Mouse (Mus musculus): ENCODE measurements around the gene Flywch1. TPM values are rescaled to one million over a fixed set of nuclear protein-coding genes. Genes with fewer than 3 reads are reported as not detected.

Gene Flywch1
- total RNA-seq, 2 experiments from 2014 or later = 263 to 298 TPM

DNA sequence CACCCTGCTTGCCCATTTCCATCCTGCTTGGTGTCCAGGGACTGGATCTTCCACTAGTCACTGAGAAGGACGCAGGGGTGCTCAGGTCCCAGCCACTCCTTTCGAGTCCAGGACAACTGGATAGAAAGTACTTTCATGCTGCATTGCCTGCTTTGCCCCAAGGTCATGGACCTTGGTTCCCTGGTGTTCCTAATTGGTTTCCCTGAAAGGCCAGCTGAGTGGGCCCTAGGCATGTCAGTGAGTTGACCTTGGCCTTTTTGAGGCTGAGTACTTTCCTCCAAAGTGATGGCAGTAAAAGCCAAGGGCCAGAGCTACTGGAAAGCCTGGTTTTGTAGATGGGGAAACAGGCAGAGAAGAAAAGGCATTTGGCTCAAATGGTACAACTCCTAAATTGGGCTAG lies 49.5 kb downstream of the Flywch1 start:
- no peak for DNase-seq (ENCODE audit: extremely low spot score in 1 of 2, low spot score in 1 of 2)

DNA sequence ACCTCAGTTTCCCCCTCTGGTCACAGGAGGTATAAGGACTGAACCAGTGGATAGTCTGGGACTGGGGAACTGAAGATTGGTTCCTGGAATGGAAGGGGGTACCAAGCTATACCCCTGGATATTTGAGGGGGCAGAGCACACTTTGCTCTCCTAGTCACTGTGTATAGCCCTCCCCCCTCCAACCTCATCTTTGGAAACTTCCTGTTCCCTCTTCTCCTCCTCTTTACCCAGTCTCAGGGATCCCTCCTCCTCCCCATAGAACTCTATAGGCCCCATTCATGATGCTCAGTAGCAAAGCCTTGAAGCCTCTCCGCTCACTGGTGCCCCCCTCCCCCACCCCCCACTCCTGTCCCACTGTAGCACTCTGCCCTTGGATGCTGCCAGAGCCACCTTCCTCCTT lies 51.9 kb downstream of the Flywch1 start:
- DNase-seq (ENCODE audit: extremely low spot score in 1 of 2, low spot score in 1 of 2) = no peak

DNA sequence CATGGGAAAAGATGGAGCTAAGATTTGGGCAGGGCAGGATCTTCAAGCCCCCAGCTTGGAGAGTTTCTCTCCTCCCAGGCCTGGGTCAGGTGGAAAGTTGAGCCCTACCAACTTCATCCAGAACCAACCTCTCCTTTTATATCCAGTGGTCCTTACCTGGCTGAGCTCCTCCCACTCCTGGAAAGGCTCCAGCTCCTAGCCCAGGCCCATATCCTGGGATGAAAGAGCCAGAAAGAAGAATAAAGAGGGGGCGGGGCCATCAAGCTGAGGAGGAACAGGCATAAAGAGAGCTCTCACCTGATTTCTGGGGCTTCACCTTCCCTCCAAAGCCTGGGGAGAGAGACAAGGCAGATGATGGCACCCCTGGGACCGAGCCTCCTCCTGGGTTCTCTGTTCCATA lies 54.4 kb downstream of the Flywch1 start:
- no peak for DNase-seq (ENCODE audit: extremely low spot score in 1 of 2, low spot score in 1 of 2)

DNA sequence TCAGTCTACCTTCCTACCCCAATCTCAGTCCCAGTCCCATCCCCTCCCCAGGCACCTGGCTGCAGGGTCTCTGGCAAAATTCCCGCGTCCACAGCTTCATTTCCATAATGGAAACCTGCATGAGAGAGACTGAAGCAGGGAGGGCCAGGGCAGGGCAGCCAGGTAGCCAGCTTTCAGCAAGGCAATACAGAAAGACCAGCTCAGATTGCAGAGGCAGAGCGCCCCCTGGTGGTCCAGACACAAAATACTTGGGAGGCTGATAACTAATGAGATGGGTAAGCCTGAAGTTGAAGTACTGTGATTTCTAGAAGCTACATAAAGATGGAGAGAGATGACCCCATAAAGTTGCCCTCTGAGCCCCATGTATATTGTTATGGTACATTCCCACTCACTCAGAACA lies 65.2 kb downstream of the Flywch1 start:
- DNase-seq (ENCODE audit: extremely low spot score in 1 of 2, low spot score in 1 of 2) = peak; percentile 67 to 84

DNA sequence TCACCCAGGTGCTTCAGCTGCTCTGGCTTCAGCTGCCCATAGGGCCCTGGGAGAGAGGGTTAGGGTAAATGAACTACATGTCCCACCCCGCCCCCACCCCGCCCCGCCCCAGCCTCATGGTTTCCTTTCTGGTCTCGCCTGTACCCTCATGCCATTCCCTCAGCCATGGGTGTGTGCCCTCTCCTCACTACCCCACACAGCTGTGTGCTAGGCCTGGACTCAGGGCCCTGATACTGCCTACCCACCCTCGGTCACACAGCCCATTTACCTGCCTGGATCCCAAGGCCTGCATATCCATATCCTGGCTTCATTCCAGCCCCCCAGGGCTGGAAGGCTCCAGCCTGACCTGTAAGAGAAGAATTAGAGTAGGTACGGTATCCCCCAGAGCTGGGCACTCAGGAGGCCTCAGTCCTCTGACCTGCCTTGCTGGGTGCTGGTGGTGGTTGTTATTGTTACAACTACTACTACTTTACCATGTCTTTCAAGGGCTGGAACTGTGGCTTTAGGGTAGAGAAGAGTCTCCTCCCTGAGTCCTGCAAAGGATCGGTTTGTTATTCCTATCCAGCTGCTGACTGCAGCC lies 65.8 kb downstream of the Flywch1 start:
- no peak for DNase-seq (ENCODE audit: extremely low spot score in 1 of 2, low spot score in 1 of 2)

DNA sequence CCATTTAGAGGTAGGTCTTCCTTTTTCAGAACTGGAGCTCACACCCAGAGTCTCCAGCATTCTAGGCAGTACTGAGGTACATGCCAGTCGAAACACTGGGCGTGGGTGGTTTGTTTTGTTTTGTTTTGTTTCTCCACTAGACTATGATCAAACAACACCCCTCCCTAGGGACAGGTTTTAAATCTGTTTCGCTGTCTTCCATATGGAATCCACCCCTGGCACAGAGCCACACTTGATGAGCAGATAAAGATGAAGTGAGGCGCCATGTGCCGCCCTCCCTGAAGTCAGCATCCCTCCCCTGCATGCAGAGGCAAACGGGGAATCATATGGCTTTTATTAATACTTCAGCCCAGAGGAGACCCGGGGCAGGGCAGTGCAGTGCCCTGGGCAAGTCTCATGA lies 66.7 kb downstream of the Flywch1 start:
- peak in 1 of 2 experiments; percentile 31 for DNase-seq (ENCODE audit: extremely low spot score in 1 of 2, low spot score in 1 of 2)

DNA sequence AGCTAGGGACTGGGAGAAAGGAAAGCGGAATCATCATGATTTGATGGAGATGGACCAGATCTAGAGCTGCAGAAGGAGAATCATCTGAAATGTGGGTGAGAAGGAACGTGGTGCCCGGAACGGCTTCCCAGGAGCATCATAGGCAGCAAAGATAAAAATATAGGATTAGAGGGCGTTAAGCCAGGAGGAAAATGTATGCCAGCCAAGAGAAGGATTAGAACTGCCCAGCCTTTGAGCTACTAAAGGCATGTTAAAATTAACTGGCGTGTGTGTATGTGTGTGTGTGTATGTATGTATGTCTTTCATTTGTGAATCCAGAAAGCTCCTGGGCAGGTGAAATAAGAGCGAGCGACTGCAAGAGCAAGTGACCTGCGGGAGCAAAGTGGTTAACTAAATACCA lies 68.1 kb downstream of the Flywch1 start:
- no peak for DNase-seq (ENCODE audit: extremely low spot score in 1 of 2, low spot score in 1 of 2)

Other genes with a start within 250 kb of the Flywch1 start
- gene Zfp213, start 207.4 kb downstream of the Flywch1 start, total RNA-seq (2021) = 1 to 10 TPM; 5.5 to 7.6 TPM
- 10 to 100 TPM; 30.2 to 35.1 TPM for gene Zfp13, start 172.1 kb downstream of the Flywch1 start, total RNA-seq (2021)
- gene Zscan10, start 170.7 kb downstream of the Flywch1 start, total RNA-seq (2021) = not detected
- gene Mmp25, start 126.3 kb downstream of the Flywch1 start, total RNA-seq (2021) = under 1 TPM; 0.19 to 0.22 TPM
- gene Bicdl2, start 111.1 kb downstream of the Flywch1 start, total RNA-seq (2021) = not detected
- 100 to 1,000 TPM; 119 to 129 TPM for gene Hcfc1r1, start 98.0 kb downstream of the Flywch1 start, total RNA-seq (2021)
- 10 to 100 TPM in 1 of 2 experiments, 1 to 10 TPM in 1; 9.0 to 10.1 TPM for gene Thoc6, start 97.7 kb downstream of the Flywch1 start, total RNA-seq (2021)
- gene Tnfrsf12a, start 94.1 kb downstream of the Flywch1 start, total RNA-seq (2021) = 1 to 10 TPM; 5.8 to 8.8 TPM
- not detected for gene Cldn6, start 92.4 kb downstream of the Flywch1 start, total RNA-seq (2021)
- not detected for gene Cldn9, start 87.6 kb downstream of the Flywch1 start, total RNA-seq (2021)
- gene 1520401A03Rik, start 48.8 kb downstream of the Flywch1 start, total RNA-seq (2021) = under 1 TPM; 0.17 to 0.61 TPM
- 1 to 10 TPM; 2.7 to 3.7 TPM for gene Pkmyt1, start 45.3 kb downstream of the Flywch1 start, total RNA-seq (2021)
- gene Paqr4, start 30.7 kb downstream of the Flywch1 start, total RNA-seq (2021) = 10 to 100 TPM; 55.1 to 58.7 TPM
- gene Kremen2, start 25.8 kb downstream of the Flywch1 start, total RNA-seq (2021) = under 1 TPM; 0.28 to 0.49 TPM
- gene Flywch2, start 14.5 kb upstream of the Flywch1 start, total RNA-seq (2021) = 10 to 100 TPM; 11.3 to 18.4 TPM
- gene Srrm2, start 18.9 kb upstream of the Flywch1 start, total RNA-seq (2021) = 100 to 1,000 TPM; 400 to 605 TPM
- 100 to 1,000 TPM; 381 to 387 TPM for gene Elob, start 57.5 kb upstream of the Flywch1 start, total RNA-seq (2021)
- gene Prss33, start 64.5 kb upstream of the Flywch1 start, total RNA-seq (2021) = not detected
- gene Prss32, start 72.3 kb upstream of the Flywch1 start, total RNA-seq (2021) = not detected
- gene Prss41, start 72.6 kb upstream of the Flywch1 start, total RNA-seq (2021) = 1 to 10 TPM; 1.8 to 2.0 TPM
- not detected for gene Prss21, start 96.5 kb upstream of the Flywch1 start, total RNA-seq (2021)
- gene Dcpp1, start 109.3 kb upstream of the Flywch1 start, total RNA-seq (2021) = not detected
- gene Dcpp2, start 109.3 kb upstream of the Flywch1 start, total RNA-seq (2021) = not detected
- not detected for gene Dcpp3, start 145.9 kb upstream of the Flywch1 start, total RNA-seq (2021)
- gene Sbp, start 170.1 kb upstream of the Flywch1 start, total RNA-seq (2021) = not detected
- not detected for gene Sbpl, start 183.7 kb upstream of the Flywch1 start, total RNA-seq (2021)
- under 1 TPM in 1 of 2 experiments, not detected in 1; 0.23 TPM for gene Prss30, start 209.0 kb upstream of the Flywch1 start, total RNA-seq (2021)
- not detected for gene Prss22, start 226.5 kb upstream of the Flywch1 start, total RNA-seq (2021)

Data from layer of hippocampus, postnatal 25 days (tissue).